Mouse (Mus musculus) CH12.LX (cell line): Measurements from ENCODE around the gene Hist1h4b. TPM values are rescaled to one million over a fixed set of nuclear protein-coding genes. Genes with fewer than 3 reads are reported as not detected.

Source experiments
- DNase-seq: peaks from one replicate; pipeline ENCODE4 v3.0.0-alpha.2; 2013; ENCODE audit errors: extremely low read depth
- H3K27ac ChIP-seq: 2 replicates; pipeline ENCODE4 v1.5.1; 2012; ENCODE audit warnings: low read depth, mild to moderate bottlenecking, control low read depth, moderate library complexity; ENCODE audit not compliant: insufficient read depth
- H3K27me3 ChIP-seq: replicated peaks from 2 replicates; pipeline ENCODE3; 2012; ENCODE audit warnings: inconsistent platforms
- H3K36me3 ChIP-seq, 2 experiments: replicated peaks in 1 of 2; 2 replicates each; pipeline versions ENCODE3 to v1.6.1; 2012; ENCODE audit warnings: inconsistent platforms in 1 of 2, low read length in 1 of 2, mild to moderate bottlenecking in 1 of 2, mixed read lengths in 1 of 2, moderate library complexity in 1 of 2; ENCODE audit not compliant: control insufficient read depth in 1 of 2, insufficient read depth in 1 of 2
- H3K4me1 ChIP-seq, 2 experiments: 2 replicates each; pipeline ENCODE4 v1.6.1; 2012; ENCODE audit warnings: inconsistent platforms in 1 of 2, moderate library complexity in 1 of 2; ENCODE audit not compliant: insufficient read depth in 2 of 2, control insufficient read depth in 1 of 2
- H3K4me2 ChIP-seq: 2 replicates; pipeline ENCODE4 v1.6.1; 2012; ENCODE audit warnings: low read depth, mild to moderate bottlenecking, control low read depth; ENCODE audit not compliant: poor library complexity, insufficient read depth, severe bottlenecking
- H3K4me3 ChIP-seq, 3 experiments: fragments of 150-350 bp in 1 of 3; sonication (generic) in 1 of 3; replicated peaks in 1 of 3; 2 replicates each; pipeline versions ENCODE3 to v1.5.1; 2011 to 2012; ENCODE audit warnings: low read depth in 2 of 3, low read length in 2 of 3, mild to moderate bottlenecking in 2 of 3, moderate library complexity in 2 of 3, control low read depth in 1 of 3, improper control_type of control experiment in 1 of 3, inconsistent platforms in 1 of 3, mixed read lengths in 1 of 3; ENCODE audit not compliant: poor library complexity in 1 of 3
- H3K79me2 ChIP-seq: replicated peaks from 2 replicates; pipeline ENCODE4 v1.6.1; 2012; ENCODE audit warnings: mild to moderate bottlenecking, moderate library complexity; ENCODE audit not compliant: control insufficient read depth, poor library complexity, insufficient read depth, severe bottlenecking; ENCODE audit errors: extremely low read depth
- H3K9ac ChIP-seq: 2 replicates; pipeline ENCODE4 v1.6.1; 2012; ENCODE audit warnings: low read depth, mild to moderate bottlenecking, control low read depth, moderate library complexity; ENCODE audit not compliant: insufficient read depth
- H3K9me3 ChIP-seq: replicated peaks from 2 replicates; pipeline ENCODE3; 2012; ENCODE audit warnings: low read length, inconsistent platforms, mixed read lengths
- CHD1 ChIP-seq: IDR thresholded peaks from 2 replicates; pipeline ENCODE4 v1.6.1; 2012; ENCODE audit warnings: low read depth, low read length, improper control_type of control experiment, inconsistent platforms
- CHD2 ChIP-seq: IDR thresholded peaks from 2 replicates; pipeline ENCODE4 v1.6.1; 2011; ENCODE audit warnings: low read length, improper control_type of control experiment
- CTCF ChIP-seq, 2 experiments: IDR thresholded peaks in 1 of 2; conservative IDR thresholded peaks in 1 of 2; 2 replicates each; pipeline ENCODE4 v1.5.1; 2011 to 2012; ENCODE audit warnings: low read depth in 2 of 2, low read length in 2 of 2, improper control_type of control experiment in 1 of 2, inconsistent platforms in 1 of 2, mild to moderate bottlenecking in 1 of 2, moderate library complexity in 1 of 2
- EP300 ChIP-seq: IDR thresholded peaks from 2 replicates; pipeline ENCODE4 v1.6.1; 2011; ENCODE audit warnings: low read length, improper control_type of control experiment
- GABPA ChIP-seq: IDR thresholded peaks from 2 replicates; pipeline ENCODE4 v1.6.1; 2012; ENCODE audit warnings: low read depth, low read length, improper control_type of control experiment, inconsistent platforms; ENCODE audit not compliant: insufficient replicate concordance
- HCFC1 ChIP-seq: IDR thresholded peaks from 2 replicates; pipeline ENCODE4 v1.6.1; 2012; ENCODE audit warnings: low read depth, mild to moderate bottlenecking, inconsistent platforms, low read length, improper control_type of control experiment
- IRF4 ChIP-seq: IDR thresholded peaks from 2 replicates; pipeline ENCODE4 v1.6.1; 2014; ENCODE audit warnings: low read depth, mild to moderate bottlenecking, inconsistent platforms, low read length, improper control_type of control experiment
- JUND ChIP-seq: conservative IDR thresholded peaks from 2 replicates; pipeline ENCODE4 v1.6.1; 2011; ENCODE audit warnings: low read depth, low read length, improper control_type of control experiment
- KAT2A ChIP-seq: IDR thresholded peaks from 2 replicates; pipeline ENCODE4 v1.6.1; 2012; ENCODE audit warnings: low read length, improper control_type of control experiment, inconsistent platforms; ENCODE audit not compliant: insufficient replicate concordance
- MEF2A ChIP-seq: IDR thresholded peaks from 2 replicates; pipeline ENCODE4 v1.6.1; 2014; ENCODE audit warnings: low read depth, mild to moderate bottlenecking, inconsistent platforms, low read length, improper control_type of control experiment, borderline replicate concordance
- MXI1 ChIP-seq: IDR thresholded peaks from 2 replicates; pipeline ENCODE4 v1.6.1; 2011; ENCODE audit warnings: mild to moderate bottlenecking, low read depth, low read length, improper control_type of control experiment
- MYC ChIP-seq: IDR thresholded peaks from 2 replicates; pipeline ENCODE4 v1.6.1; 2011; ENCODE audit warnings: low read depth, mild to moderate bottlenecking, improper control_type of control experiment, low read length
- NELFE ChIP-seq: IDR thresholded peaks from 2 replicates; pipeline ENCODE4 v1.6.1; 2011; ENCODE audit warnings: low read depth, low read length, improper control_type of control experiment
- NRF1 ChIP-seq: IDR thresholded peaks from 2 replicates; pipeline ENCODE4 v1.6.1; 2014; ENCODE audit warnings: low read depth, mild to moderate bottlenecking, inconsistent platforms, low read length, improper control_type of control experiment, moderate library complexity
- PAX5 ChIP-seq: IDR thresholded peaks from 2 replicates; pipeline ENCODE4 v1.6.1; 2012; ENCODE audit warnings: low read length, inconsistent platforms, mixed read lengths
- POLR2A ChIP-seq: IDR thresholded peaks from 2 replicates; pipeline ENCODE4 v1.6.1; 2011; ENCODE audit warnings: low read depth, mild to moderate bottlenecking, improper control_type of control experiment, low read length
- POLR2AphosphoS2 ChIP-seq: IDR thresholded peaks from 2 replicates; pipeline ENCODE4 v1.6.1; 2011; ENCODE audit warnings: low read depth, low read length, improper control_type of control experiment
- RAD21 ChIP-seq: IDR thresholded peaks from 2 replicates; pipeline ENCODE4 v1.6.1; 2011; ENCODE audit warnings: low read depth, mild to moderate bottlenecking, low read length, improper control_type of control experiment, moderate library complexity
- RCOR1 ChIP-seq: conservative IDR thresholded peaks from 2 replicates; pipeline ENCODE4 v1.6.1; 2012; ENCODE audit warnings: low read depth, mild to moderate bottlenecking, inconsistent platforms, low read length, improper control_type of control experiment
- SIN3A ChIP-seq: IDR thresholded peaks from 2 replicates; pipeline ENCODE4 v1.6.1; 2012; ENCODE audit warnings: low read length, improper control_type of control experiment, inconsistent platforms
- TBP ChIP-seq: conservative IDR thresholded peaks from 2 replicates; pipeline ENCODE4 v1.6.1; 2011; ENCODE audit warnings: low read depth, low read length, improper control_type of control experiment
- TCF12 ChIP-seq: IDR thresholded peaks from 2 replicates; pipeline ENCODE4 v1.6.1; 2014; ENCODE audit warnings: low read depth, mild to moderate bottlenecking, inconsistent platforms, low read length, improper control_type of control experiment
- UBTF ChIP-seq: IDR thresholded peaks from 2 replicates; pipeline ENCODE4 v1.6.1; 2012; ENCODE audit warnings: low read depth, mild to moderate bottlenecking, inconsistent platforms, low read length, improper control_type of control experiment, moderate library complexity
- USF2 ChIP-seq: conservative IDR thresholded peaks from 2 replicates; pipeline ENCODE4 v1.6.1; 2011; ENCODE audit warnings: low read depth, low read length, improper control_type of control experiment
- ZMIZ1 ChIP-seq: IDR thresholded peaks from 2 replicates; pipeline ENCODE4 v1.6.1; 2012; ENCODE audit warnings: low read depth, mild to moderate bottlenecking, inconsistent platforms, low read length, improper control_type of control experiment
- dilution Hi-C: fragments of 300-500 bp; cut with MboI; formaldehyde crosslinking; loops from 2 replicates; pipeline ENCODE4 v1.14.3; 2020; ENCODE audit warnings: low sequenced_read_pairs; ENCODE audit not compliant: extremely low pct_unique_long_range_greater_than_20kb, extremely low pct_ligation_motif_present
- in situ Hi-C: fragments of 300-500 bp; cut with MboI; formaldehyde crosslinking; loops from 3 replicates; pipeline ENCODE4 v1.14.3; 2019; ENCODE audit warnings: low sequenced_read_pairs, low pct_ligation_motif_present, low pct_unique_long_range_greater_than_20kb, mixed read lengths
- polyA plus RNA-seq: library from polyadenylated mRNA; unstranded; fragments of >175 nt; gene quantifications from 2 replicates; pipeline ENCODE4 v1.2.1, GENCODE M21; 2012; ENCODE audit warnings: low read depth; ENCODE audit not compliant: insufficient read length
- total RNA-seq, 2 experiments: library from RNA; depleted of rRNA; stranded (reverse); fragments of 300-350 nt in 1 of 2; fragments of >200 nt in 1 of 2; gene quantifications; 2 replicates each; pipeline ENCODE4 v1.2.3; 2012 to 2014

Hist1h4b gene
- total and polyA plus RNA-seq, 3 experiments, result 3.5 to 2,552 (median 24.8) TPM

DNA sequence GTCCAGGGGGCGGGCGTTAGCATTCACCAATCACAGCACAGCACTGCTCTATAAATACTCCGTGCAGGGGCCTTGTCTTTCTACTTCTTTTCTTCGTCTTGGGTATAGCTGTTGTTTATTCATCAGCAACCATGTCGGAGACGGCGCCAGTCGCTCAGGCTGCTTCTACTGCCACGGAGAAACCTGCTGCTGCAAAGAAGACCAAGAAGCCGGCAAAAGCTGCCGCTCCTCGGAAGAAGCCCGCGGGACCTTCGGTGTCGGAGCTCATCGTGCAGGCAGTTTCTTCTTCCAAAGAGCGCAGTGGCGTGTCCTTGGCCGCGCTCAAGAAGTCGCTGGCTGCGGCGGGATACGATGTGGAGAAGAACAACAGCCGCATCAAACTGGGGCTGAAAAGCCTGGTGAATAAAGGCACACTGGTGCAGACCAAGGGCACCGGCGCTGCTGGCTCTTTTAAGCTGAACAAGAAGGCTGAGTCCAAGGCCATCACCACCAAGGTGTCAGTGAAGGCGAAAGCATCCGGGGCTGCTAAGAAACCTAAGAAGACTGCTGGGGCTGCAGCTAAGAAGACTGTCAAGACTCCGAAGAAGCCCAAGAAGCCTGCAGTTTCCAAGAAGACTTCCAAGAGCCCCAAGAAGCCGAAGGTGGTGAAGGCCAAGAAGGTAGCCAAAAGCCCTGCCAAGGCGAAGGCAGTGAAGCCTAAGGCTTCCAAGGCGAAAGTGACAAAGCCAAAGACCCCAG, 6.9 kb downstream of the Hist1h4b start, which contains the start of gene Hist1h1a (continued):
- peak; percentile 86 for TF ChIP-seq TCF12
- peak; percentile 100 for TF ChIP-seq ZMIZ1
- peak; percentile 5; the same call in 1 of the 2 replicates for TF ChIP-seq IRF4
- peak; percentile 32 for TF ChIP-seq MXI1
- TF ChIP-seq KAT2A, result no peak
- TF ChIP-seq CTCF (conservative IDR thresholded peaks at IDR 0.05 in 1 of 2, IDR thresholded peaks at IDR 0.05 in 1 of 2; ENCODE audit: low read depth in 2 of 2, low read length in 2 of 2), result no peak
- TF ChIP-seq MEF2A, result 0 out of 2 replicates have a peak, but pooled peaks have one; percentile 58
- no peak for TF ChIP-seq JUND
- TF ChIP-seq RAD21, result no peak
- TF ChIP-seq GABPA, result no peak
- TF ChIP-seq CHD2, result no peak
- TF ChIP-seq POLR2AphosphoS2, result peak; percentile 92
- TF ChIP-seq USF2, result peak; percentile 58; the same call in 1 of the 2 replicates
- peak; percentile 99 for TF ChIP-seq TBP

GRCm38 (mm10) chr13:23764324-23765171, 7.7 kb downstream of the Hist1h4b start:
- Histone ChIP-seq H3K4me3 (peak overlapping the region in 1 of 3 experiments; percentile 47), H3K27ac (peak overlapping the region; percentile 79; the same call in 1 of the 2 replicates), H3K27me3 (no peaks in the 10 kb centered on the region), H3K79me2 (no peaks in the 10 kb centered on the region), H3K36me3 (no peaks in the 10 kb centered on the region), H3K4me2 (peak overlapping the region; percentile 88), H3K9ac (peak overlapping the region; percentile 99), H3K9me3 (no peaks in the 10 kb centered on the region), H3K4me1 (peaks cover 3 to 25% of the 10 kb centered on the region in 2 experiments; a peak in 3 of 4 replicates)
- dilution Hi-C loops, result no loop called here
- peak; percentile 64 for DNase-seq
- 0 out of 2 replicates have a peak, but pooled peaks have one; percentile 65 for TF ChIP-seq RCOR1
- TF ChIP-seq PAX5, result no peak
- 0 out of 2 replicates have a peak, but pooled peaks have one; percentile 31 for TF ChIP-seq NELFE
- TF ChIP-seq HCFC1, result peak; percentile 12; the same call in 1 of the 2 replicates
- no peak for TF ChIP-seq GABPA
- no peak for TF ChIP-seq EP300
- peak; percentile 67 for TF ChIP-seq CHD2
- peak; percentile 78 for TF ChIP-seq POLR2A
- TF ChIP-seq JUND, result no peak
- 0 out of 2 replicates have a peak, but pooled peaks have one; percentile 26 for TF ChIP-seq MYC
- TF ChIP-seq MEF2A, result no peak
- TF ChIP-seq CHD1, result peak; percentile 70
- TF ChIP-seq SIN3A, result 0 out of 2 replicates have a peak, but pooled peaks have one; percentile 18
- TF ChIP-seq ZMIZ1, result peak; percentile 94
- TF ChIP-seq NRF1, result no peak
- TF ChIP-seq POLR2AphosphoS2, result peak; percentile 23
- TF ChIP-seq RAD21, result no peak
- TF ChIP-seq UBTF, result no peak
- in situ Hi-C loops, result loop anchor here (25.0 kb wide), 1 partner anchor 1727 kb away; the partner anchor contains the start of genes Hist1h2ag, Hist1h2ah, Hist1h2bj and Hist1h2bk
